Mouse (Mus musculus) liver, embryonic 14.5 days (tissue): ENCODE data around the gene Itpr3.

Experiments used
- CTCF ChIP-seq: IDR thresholded peaks from 2 replicates; pipeline ENCODE4 v1.5.1; 2016; ENCODE audit warnings: antibody characterized with exemption, low read depth, control low read depth
- EP300 ChIP-seq: IDR thresholded peaks from 2 replicates; pipeline ENCODE4 v1.6.1; 2016; ENCODE audit warnings: antibody characterized with exemption, low read depth

- TF ChIP-seq EP300 (no peak), CTCF (no peak)
These were observed 66.8 kb downstream of the Itpr3 start for GRCm38 (mm10) chr17:27123813-27124375.
